Mouse (Mus musculus): ENCODE data around the gene Abcc10.

DNA sequence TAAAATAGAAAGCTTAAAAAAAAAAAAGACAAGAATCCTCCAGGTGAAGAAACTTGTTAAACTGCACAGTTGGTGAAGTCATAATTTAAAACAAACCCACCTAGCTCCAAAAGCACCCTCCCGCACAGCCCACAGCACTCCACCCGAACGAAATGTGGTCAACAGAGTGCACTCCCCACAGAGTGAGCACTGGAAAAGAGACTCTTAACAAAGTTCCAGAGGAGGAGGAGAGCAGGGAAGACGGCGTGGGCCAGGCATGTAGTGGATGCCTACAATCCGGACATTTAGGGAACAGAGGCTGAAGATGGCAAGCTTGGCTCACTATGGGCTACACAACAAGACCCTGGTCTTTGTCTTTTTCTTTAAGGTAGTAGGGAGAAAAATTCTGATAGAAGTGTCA, 53.1 kb downstream of the Abcc10 start:
- TF ChIP-seq CTCF (IDR thresholded peaks at IDR 0.05; ENCODE audit: extremely low read depth, insufficient read length, insufficient replicate concordance, low read depth, low read length) (no peak), POLR2A (IDR thresholded peaks at IDR 0.05; ENCODE audit: low read depth, low read length) (no peak)
